Mouse (Mus musculus) embryonic facial prominence, embryonic 10.5 days (tissue): ENCODE measurements around the gene Nmur1. TPM values are rescaled to one million over a fixed set of nuclear protein-coding genes. Genes with fewer than 3 reads are reported as not detected.
A peak's percentile ranks its signal among the peaks of the same experiment; 100 is the strongest.
"Not testable (repeated sequence)": the region's sequence is repeated elsewhere in the genome, so short reads cannot be mapped to it uniquely, and the experiment has no call there.

Experiments used
- DNase-seq: peaks from one replicate; pipeline ENCODE4 v3.0.0-alpha.2; 2017; ENCODE audit warnings: low spot score
- H3K27ac ChIP-seq: fragments of 300-500 bp; sonication (generic); replicated peaks from 2 replicates; pipeline ENCODE4 v1.5.1; 2016; ENCODE audit warnings: mild to moderate bottlenecking
- H3K27me3 ChIP-seq: fragments of 300-500 bp; sonication (generic); replicated peaks from 2 replicates; pipeline ENCODE4 v1.6.1; 2016; ENCODE audit warnings: low read depth, mild to moderate bottlenecking; ENCODE audit not compliant: poor library complexity, severe bottlenecking
- H3K36me3 ChIP-seq: fragments of 300-500 bp; sonication (generic); replicated peaks from 2 replicates; pipeline ENCODE4 v1.6.1; 2016; ENCODE audit warnings: mild to moderate bottlenecking, moderate library complexity
- H3K4me1 ChIP-seq: fragments of 300-500 bp; sonication (generic); 2 replicates; pipeline ENCODE4 v1.6.1; 2016
- H3K4me3 ChIP-seq: fragments of 300-500 bp; sonication (generic); 2 replicates; pipeline ENCODE4 v1.5.1; 2016; ENCODE audit warnings: mild to moderate bottlenecking, moderate library complexity
- H3K9me3 ChIP-seq: fragments of 300-500 bp; sonication (generic); 2 replicates; pipeline ENCODE4 v1.6.1; 2016; ENCODE audit warnings: mild to moderate bottlenecking
- WGBS: fragments of 180-500 bp; shearing (Covaris S2); methylation state at CpG from one replicate; pipeline ENCODE4 v1.1.7; 2016; 5-methylcytosine and 5-hydroxymethylcytosine counted together
- polyA plus RNA-seq: library from polyadenylated mRNA; unstranded; fragments of >200 nt; fragmentation: Nextera tagmentation; extraction: Ambion mirVana; gene quantifications from 2 replicates; pipeline ENCODE4 v1.2.1, GENCODE M21; 2016

Nmur1 gene
- polyA plus RNA-seq, result 0.24 TPM in 1 of 2 replicates, not detected in the other

DNA sequence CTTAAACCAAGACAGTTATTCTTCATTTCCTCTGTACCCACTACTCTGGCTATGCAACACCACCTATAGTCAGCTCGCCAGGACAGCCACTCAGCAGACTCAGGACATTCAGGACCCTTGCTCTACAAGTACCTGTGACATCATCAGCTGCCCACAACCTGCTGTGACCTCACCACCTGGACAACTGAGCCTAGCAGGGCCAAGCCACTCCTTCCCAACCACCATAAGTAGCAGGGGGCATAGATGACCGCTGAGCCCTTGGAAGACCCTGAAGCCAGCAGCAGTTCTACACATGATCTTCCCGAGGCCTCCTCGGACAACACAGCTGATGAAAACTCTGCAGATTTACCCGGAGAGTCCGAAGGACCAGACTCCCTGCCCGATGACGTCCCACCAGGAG is at the start of gene Nmur1, which contains the start of gene Tex44:
TSS of gene Nmur1 (minus strand) at position 101 of the 400 bp plus-strand sequence.
TSS of gene Tex44 (plus strand) at position 202 of the 400 bp plus-strand sequence.
- no peaks in the 10 kb centered on the region for H3K27me3 ChIP-seq
- no peaks in the 10 kb centered on the region for H3K36me3 ChIP-seq
- H3K9me3 ChIP-seq, result no peaks in the 10 kb centered on the region
- WGBS, result 91% methylated on average over 8 of the region's 8 CpGs
- H3K4me1 ChIP-seq, result peaks cover 21% of the 10 kb centered on the region
- peak within 1 kb of the TSS; percentile 71 for H3K27ac ChIP-seq
- 0 out of 2 replicates have a peak within 1 kb of the TSS, but pooled peaks have one; percentile 2 for H3K4me3 ChIP-seq
- DNase-seq, result no peak

GRCm38 (mm10) chr1:86473109-86473760 is 47.2 kb upstream of the Nmur1 start:
- Histone ChIP-seq H3K36me3 (no peaks in the 10 kb centered on the region), H3K9me3 (no peaks in the 10 kb centered on the region), H3K4me3 (no peak overlapping the region), H3K4me1 (peaks cover 20% of the 10 kb centered on the region), H3K27me3 (no peaks in the 10 kb centered on the region), H3K27ac (peak overlapping the region; percentile 88)
- WGBS, result 94% methylated on average over 18 of the region's 18 CpGs
- DNase-seq, result no peak

- Histone ChIP-seq H3K27ac (peak overlapping the region; percentile 88), H3K9me3 (no peaks in the 10 kb centered on the region), H3K36me3 (no peaks in the 10 kb centered on the region), H3K4me3 (peak overlapping the region; percentile 44), H3K4me1 (peaks cover 20% of the 10 kb centered on the region), H3K27me3 (no peaks in the 10 kb centered on the region)
- WGBS, result 18% methylated on average over 31 of the region's 31 CpGs
- peak; percentile 78 for DNase-seq
These were observed 46.3 kb upstream of the Nmur1 start for GRCm38 (mm10) chr1:86472197-86472952.

- H3K4me3 ChIP-seq, H3K36me3 ChIP-seq, H3K27me3 ChIP-seq, H3K9me3 ChIP-seq, DNase-seq: not testable (repeated sequence)
- H3K4me1 ChIP-seq, result peaks cover 20% of the 10 kb centered on the region
- H3K27ac ChIP-seq, result peak overlapping the region; percentile 88
- 77% methylated on average over 11 of the region's 11 CpGs for WGBS
These were observed 45.5 kb upstream of the Nmur1 start for GRCm38 (mm10) chr1:86471504-86471961.

GRCm38 (mm10) chr1:86470519-86471181 is 44.6 kb upstream of the Nmur1 start:
- H3K9me3 ChIP-seq, result no peaks in the 10 kb centered on the region
- peaks cover 20% of the 10 kb centered on the region for H3K4me1 ChIP-seq
- 84% methylated on average over 12 of the region's 12 CpGs for WGBS
- DNase-seq, result no peak
- H3K4me3 ChIP-seq, result no peak overlapping the region
- no peaks in the 10 kb centered on the region for H3K27me3 ChIP-seq
- peak overlapping the region; percentile 45 for H3K27ac ChIP-seq
- H3K36me3 ChIP-seq, result no peaks in the 10 kb centered on the region

DNA sequence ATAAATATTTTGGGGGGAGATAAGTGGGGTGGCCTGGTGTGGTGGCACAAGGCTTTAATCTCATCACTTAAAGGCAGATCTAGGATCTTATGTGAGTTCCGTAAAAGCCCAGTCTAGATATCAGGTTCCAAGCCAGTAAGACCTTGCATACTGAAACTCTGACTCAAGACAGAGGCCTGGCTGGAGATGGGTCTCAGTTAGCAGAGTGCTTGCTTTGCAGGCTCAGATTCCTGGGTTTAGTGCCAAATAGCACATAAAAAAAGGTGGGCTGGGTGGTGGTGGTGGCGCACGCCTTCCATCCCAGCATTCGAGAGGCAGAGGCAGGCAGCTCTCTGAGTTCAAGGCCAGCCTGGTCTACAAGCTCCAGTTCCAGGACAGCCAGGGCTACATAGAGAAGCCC is 43.8 kb upstream of the Nmur1 start:
- Histone ChIP-seq H3K4me1 (peaks cover 26% of the 10 kb centered on the region), H3K27ac (no peak overlapping the region), H3K4me3 (no peak overlapping the region), H3K9me3 (no peaks in the 10 kb centered on the region), H3K36me3 (no peaks in the 10 kb centered on the region), H3K27me3 (no peaks in the 10 kb centered on the region)
- WGBS, result 94% methylated on average over 4 of the region's 4 CpGs
- DNase-seq, result no peak

GRCm38 (mm10) chr1:86467416-86467815 is 41.4 kb upstream of the Nmur1 start:
- H3K27ac ChIP-seq, result no peak overlapping the region
- no peak overlapping the region for H3K4me3 ChIP-seq
- peaks cover 29% of the 10 kb centered on the region for H3K4me1 ChIP-seq
- 87% methylated on average over 8 of the region's 8 CpGs for WGBS
- no peaks in the 10 kb centered on the region for H3K27me3 ChIP-seq
- H3K36me3 ChIP-seq, result no peaks in the 10 kb centered on the region
- H3K9me3 ChIP-seq, result no peaks in the 10 kb centered on the region
- no peak for DNase-seq

GRCm38 (mm10) chr1:86464875-86465224 is 38.8 kb upstream of the Nmur1 start:
- WGBS, result 33% methylated on average over 4 of the region's 4 CpGs
- DNase-seq, result peak; percentile 65

GRCm38 (mm10) chr1:86464223-86464874 is 38.3 kb upstream of the Nmur1 start:
- no peaks in the 10 kb centered on the region for H3K27me3 ChIP-seq
- no peaks in the 10 kb centered on the region; the same call in 1 of the 2 replicates for H3K9me3 ChIP-seq
- no peak overlapping the region for H3K4me3 ChIP-seq
- WGBS, result 38% methylated on average over 9 of the region's 9 CpGs
- H3K4me1 ChIP-seq, result peaks cover 15% of the 10 kb centered on the region
- peak overlapping the region; percentile 90 for H3K27ac ChIP-seq
- H3K36me3 ChIP-seq, result no peaks in the 10 kb centered on the region
- DNase-seq, result peak; percentile 48

More at GRCm38 (mm10) chr1:86464875-86465224, 38.8 kb upstream of the Nmur1 start:
- Histone ChIP-seq H3K36me3 (no peaks in the 10 kb centered on the region), H3K27ac (peak overlapping the region; percentile 90), H3K4me3 (no peak overlapping the region), H3K4me1 (peaks cover 15% of the 10 kb centered on the region), H3K27me3 (no peaks in the 10 kb centered on the region), H3K9me3 (no peaks in the 10 kb centered on the region; the same call in 1 of the 2 replicates)

DNA sequence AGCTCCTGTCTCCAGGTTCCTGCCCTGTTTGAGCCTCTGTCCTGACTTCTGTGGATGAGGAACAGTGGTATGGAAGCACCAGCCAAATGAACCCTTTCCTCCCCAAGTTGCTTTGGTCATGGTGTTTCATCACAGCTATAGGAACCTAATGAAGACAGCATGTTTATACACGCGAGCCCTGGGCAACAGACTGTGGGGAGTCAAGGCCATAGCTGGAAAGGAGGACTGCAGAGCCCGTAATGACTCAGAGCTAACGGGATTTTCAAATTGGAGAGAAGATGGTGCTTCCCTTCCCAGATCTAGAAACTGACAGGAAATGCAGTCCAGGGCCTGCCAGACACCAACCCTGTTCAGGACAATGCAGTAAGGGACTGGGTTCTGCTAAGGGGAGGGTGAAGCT is 33.3 kb upstream of the Nmur1 start:
- Histone ChIP-seq H3K4me3 (no peak overlapping the region), H3K36me3 (no peaks in the 10 kb centered on the region)
- 80% methylated on average over 4 of the region's 4 CpGs for WGBS

DNA sequence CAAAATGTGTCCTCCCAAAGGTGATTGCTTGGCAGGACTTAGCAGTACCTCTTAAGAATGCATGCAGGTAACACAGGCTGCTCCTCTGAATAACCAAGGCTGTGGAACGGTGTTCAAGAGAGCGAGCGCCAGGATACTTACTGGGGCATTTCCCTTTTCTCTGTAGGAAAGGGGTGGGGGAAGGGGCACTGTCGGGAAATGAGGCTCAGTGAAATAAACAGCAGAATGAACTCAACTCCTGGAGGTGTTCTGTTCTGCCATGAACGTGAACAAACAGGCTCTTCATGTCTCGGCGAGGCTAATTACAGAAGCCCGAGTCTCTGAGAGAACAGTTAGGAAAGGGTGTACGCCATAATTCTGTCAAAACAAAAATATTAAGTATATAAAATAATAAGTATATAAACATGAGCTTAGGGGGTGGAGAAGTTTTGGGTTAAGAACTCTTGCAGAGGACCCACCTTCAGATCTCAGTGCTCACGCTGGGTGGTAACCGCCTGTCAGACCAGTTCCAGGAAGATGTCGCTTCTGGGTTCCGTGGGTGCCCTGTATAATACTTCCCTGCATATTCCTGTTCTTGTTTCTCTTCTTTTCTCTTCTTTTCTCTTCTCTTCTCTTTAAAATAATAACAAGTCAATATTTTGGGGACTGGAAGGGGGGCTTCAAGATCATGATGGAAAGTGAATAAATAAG is 31.0 kb upstream of the Nmur1 start:
- Histone ChIP-seq H3K27ac (no peak overlapping the region; the same call in 1 of the 2 replicates), H3K4me1 (peaks cover 6% of the 10 kb centered on the region), H3K27me3 (no peaks in the 10 kb centered on the region), H3K4me3 (no peak overlapping the region), H3K9me3 (no peaks in the 10 kb centered on the region; the same call in 1 of the 2 replicates), H3K36me3 (no peaks in the 10 kb centered on the region)
- 66% methylated on average over 13 of the region's 13 CpGs for WGBS
- DNase-seq, result no peak

More for the DNA sequence above, 33.3 kb upstream of the Nmur1 start:
- peaks cover 10% of the 10 kb centered on the region for H3K4me1 ChIP-seq
- no peak overlapping the region for H3K27ac ChIP-seq
- H3K27me3 ChIP-seq, result no peaks in the 10 kb centered on the region
- no peaks in the 10 kb centered on the region; the same call in 1 of the 2 replicates for H3K9me3 ChIP-seq
- no peak for DNase-seq
